Mouse (Mus musculus) intestine, embryonic 16.5 days (tissue): ENCODE results near the gene Ephb2. TPM values are rescaled to one million over a fixed set of nuclear protein-coding genes. Genes with fewer than 3 reads are reported as not detected.
A peak's percentile ranks its signal among the peaks of the same experiment; 100 is the strongest.

Experiments used
- ATAC-seq: fragments of 200-750 bp; cut with Nextera tagmentation; 2 replicates; pipeline ENCODE4 v1.8.0; 2017; ENCODE audit warnings: moderate TSS enrichment, moderate library complexity
- H3K27ac ChIP-seq: fragments of 300-500 bp; sonication (generic); 2 replicates; pipeline ENCODE4 v1.5.1; 2014; ENCODE audit warnings: mild to moderate bottlenecking, low read length
- H3K27me3 ChIP-seq: fragments of 300-500 bp; sonication (generic); replicated peaks from 2 replicates; pipeline ENCODE4 v1.6.1; 2014; ENCODE audit warnings: low read length, control low read depth, mixed read lengths; ENCODE audit not compliant: control insufficient read depth, insufficient read depth
- H3K36me3 ChIP-seq: fragments of 300-500 bp; sonication (generic); 2 replicates; pipeline ENCODE4 v1.6.1; 2014; ENCODE audit warnings: low read length, control low read depth; ENCODE audit not compliant: control insufficient read depth, insufficient read depth
- H3K4me1 ChIP-seq: fragments of 300-500 bp; sonication (generic); 2 replicates; pipeline ENCODE4 v1.6.1; 2014; ENCODE audit warnings: low read length, control low read depth, mixed read lengths; ENCODE audit not compliant: control insufficient read depth, insufficient read depth
- H3K4me2 ChIP-seq: fragments of 300-500 bp; sonication (generic); 2 replicates; pipeline ENCODE4 v1.6.1; 2014; ENCODE audit warnings: low read depth, low read length, control low read depth
- H3K4me3 ChIP-seq: fragments of 300-500 bp; sonication (generic); 2 replicates; pipeline ENCODE4 v1.5.1; 2014; ENCODE audit warnings: mild to moderate bottlenecking, low read length
- H3K9ac ChIP-seq: fragments of 300-500 bp; sonication (generic); 2 replicates; pipeline ENCODE4 v1.6.1; 2014; ENCODE audit warnings: low read depth, low read length
- H3K9me3 ChIP-seq: fragments of 300-500 bp; sonication (generic); 2 replicates; pipeline ENCODE4 v1.6.1; 2016; ENCODE audit warnings: low read length, control low read depth; ENCODE audit not compliant: control insufficient read depth
- WGBS: fragments of 180-500 bp; shearing (Covaris S2); extraction: QIAGEN DNeasy Blood & Tissue Kit; methylation state at CpG from one replicate; pipeline ENCODE4 v1.1.7; 2014; 5-methylcytosine and 5-hydroxymethylcytosine counted together
- polyA plus RNA-seq: library from polyadenylated mRNA; unstranded; fragments of >200 nt; fragmentation: Nextera tagmentation; extraction: Ambion mirVana; gene quantifications from 2 replicates; pipeline ENCODE4 v1.2.1, GENCODE M21; 2015

The Ephb2 gene
- polyA plus RNA-seq, 1 experiment from 2014 or later: 3.5 TPM

- 0 out of 2 replicates have a peak overlapping the region, but pooled peaks have one; percentile 19 for H3K4me2 ChIP-seq
- H3K27ac ChIP-seq: no peak overlapping the region; the same call in 1 of the 2 replicates
- H3K27me3 ChIP-seq: no peaks in the 10 kb centered on the region
- no peaks in the 10 kb centered on the region for H3K36me3 ChIP-seq
- H3K4me1 ChIP-seq: peaks cover 62% of the 10 kb centered on the region
- H3K4me3 ChIP-seq: no peak overlapping the region
- WGBS: 57% methylated on average over 9 of the region's 9 CpGs
- ATAC-seq: no peak
- H3K9me3 ChIP-seq: no peaks in the 10 kb centered on the region
- H3K9ac ChIP-seq: no peak overlapping the region
These were observed 5.4 kb downstream of the Ephb2 start for GRCm38 (mm10) chr4:136830272-136830823.

- H3K4me1 ChIP-seq: peaks cover 59% of the 10 kb centered on the region
- H3K4me2 ChIP-seq: 0 out of 2 replicates have a peak overlapping the region, but pooled peaks have one; percentile 19
- H3K36me3 ChIP-seq: no peaks in the 10 kb centered on the region
- no peaks in the 10 kb centered on the region for H3K27me3 ChIP-seq
- 29% methylated on average over 9 of the region's 9 CpGs for WGBS
- no peak overlapping the region for H3K9ac ChIP-seq
- no peak overlapping the region for H3K4me3 ChIP-seq
- peak; percentile 83 for ATAC-seq
- H3K9me3 ChIP-seq: no peaks in the 10 kb centered on the region
- peak overlapping the region; percentile 6; the same call in 1 of the 2 replicates for H3K27ac ChIP-seq
These were observed 6.0 kb downstream of the Ephb2 start for GRCm38 (mm10) chr4:136829837-136830236.

GRCm38 (mm10) chr4:136828664-136829569 is 6.9 kb downstream of the Ephb2 start:
- H3K4me2 ChIP-seq: no peak overlapping the region
- H3K9me3 ChIP-seq: no peaks in the 10 kb centered on the region
- peaks cover 51% of the 10 kb centered on the region for H3K4me1 ChIP-seq
- 38% methylated on average over 11 of the region's 11 CpGs for WGBS
- no peak overlapping the region for H3K9ac ChIP-seq
- H3K4me3 ChIP-seq: no peak overlapping the region
- 0 out of 2 replicates have a peak overlapping the region, but pooled peaks have one; percentile 11 for H3K27ac ChIP-seq
- ATAC-seq: no peak
- no peaks in the 10 kb centered on the region for H3K36me3 ChIP-seq
- no peaks in the 10 kb centered on the region for H3K27me3 ChIP-seq

GRCm38 (mm10) chr4:136824935-136825552 is 10.7 kb downstream of the Ephb2 start:
- H3K27ac ChIP-seq: no peak overlapping the region
- no peak for ATAC-seq
- no peaks in the 10 kb centered on the region for H3K9me3 ChIP-seq
- peaks cover 18% of the 10 kb centered on the region for H3K4me1 ChIP-seq
- WGBS: 72% methylated on average over 18 of the region's 18 CpGs
- H3K4me3 ChIP-seq: no peak overlapping the region
- no peaks in the 10 kb centered on the region for H3K27me3 ChIP-seq
- no peak overlapping the region for H3K9ac ChIP-seq
- H3K36me3 ChIP-seq: no peaks in the 10 kb centered on the region
- H3K4me2 ChIP-seq: no peak overlapping the region

- ATAC-seq: no peak
- Histone ChIP-seq H3K4me3 (no peak overlapping the region), H3K4me1 (peaks cover 6% of the 10 kb centered on the region), H3K4me2 (no peak overlapping the region), H3K36me3 (no peaks in the 10 kb centered on the region), H3K9ac (no peak overlapping the region), H3K27me3 (no peaks in the 10 kb centered on the region), H3K9me3 (no peaks in the 10 kb centered on the region), H3K27ac (no peak overlapping the region)
- WGBS: 44% methylated on average over 10 of the region's 10 CpGs
These were observed 15.7 kb downstream of the Ephb2 start for GRCm38 (mm10) chr4:136820069-136820522.

- Histone ChIP-seq H3K27me3 (no peaks in the 10 kb centered on the region), H3K36me3 (no peaks in the 10 kb centered on the region), H3K4me1 (peaks cover 6% of the 10 kb centered on the region), H3K4me2 (no peak overlapping the region), H3K27ac (no peak overlapping the region), H3K9me3 (no peaks in the 10 kb centered on the region), H3K9ac (no peak overlapping the region), H3K4me3 (no peak overlapping the region)
- 0 out of 2 replicates have a peak, but pooled peaks have one; percentile 16 for ATAC-seq
- 35% methylated on average over 7 of the region's 7 CpGs for WGBS
These were observed 19.1 kb downstream of the Ephb2 start for GRCm38 (mm10) chr4:136816701-136817100.

GRCm38 (mm10) chr4:136815364-136815763 is 20.4 kb downstream of the Ephb2 start:
- Histone ChIP-seq H3K36me3 (no peaks in the 10 kb centered on the region), H3K4me1 (peaks cover 6% of the 10 kb centered on the region), H3K9me3 (no peaks in the 10 kb centered on the region), H3K9ac (no peak overlapping the region), H3K27me3 (no peaks in the 10 kb centered on the region), H3K4me2 (no peak overlapping the region), H3K27ac (no peak overlapping the region), H3K4me3 (no peak overlapping the region)
- peak; percentile 32 for ATAC-seq
- WGBS: 64% methylated on average over 5 of the region's 5 CpGs

- H3K4me1 ChIP-seq: peaks cover 20% of the 10 kb centered on the region
- no peak overlapping the region for H3K4me3 ChIP-seq
- no peak overlapping the region for H3K4me2 ChIP-seq
- whole genome bisulfite sequencing: 67% methylated on average over 4 of the region's 4 CpGs
- 0 out of 2 replicates have a peak overlapping the region, but pooled peaks have one; percentile 12 for H3K9ac ChIP-seq
- ATAC-seq: no peak
- H3K9me3 ChIP-seq: no peaks in the 10 kb centered on the region
- H3K36me3 ChIP-seq: no peaks in the 10 kb centered on the region
- no peaks in the 10 kb centered on the region for H3K27me3 ChIP-seq
- no peak overlapping the region for H3K27ac ChIP-seq
These were observed 23.2 kb downstream of the Ephb2 start for GRCm38 (mm10) chr4:136812543-136812942.

GRCm38 (mm10) chr4:136811596-136811995 is 24.2 kb downstream of the Ephb2 start:
- 35% methylated on average over 6 of the region's 6 CpGs for WGBS
- Histone ChIP-seq H3K27ac (no peak overlapping the region), H3K9ac (no peak overlapping the region), H3K36me3 (no peaks in the 10 kb centered on the region), H3K4me2 (no peak overlapping the region), H3K9me3 (no peaks in the 10 kb centered on the region), H3K4me3 (no peak overlapping the region), H3K27me3 (no peaks in the 10 kb centered on the region), H3K4me1 (peaks cover 25% of the 10 kb centered on the region)
- ATAC-seq: peak; percentile 14; the same call in 1 of the 2 replicates
